Mouse (Mus musculus) heart, postnatal 36 days (tissue): ENCODE results near the gene Ube2g1. TPM values are rescaled to one million over a fixed set of nuclear protein-coding genes. Genes with fewer than 3 reads are reported as not detected.

Source experiments
- DNase-seq, 2 experiments: peaks; one replicate each; pipeline ENCODE4 v3.0.0; 2021 to 2022
- intact Hi-C: fragments of 180-260 bp; cut with DNase I; formaldehyde crosslinking; loops from one replicate; pipeline ENCODE4 v1.15.1; 2025
- total RNA-seq, 2 experiments: library from RNA; stranded (reverse); gene quantifications; 2 replicates each; pipeline ENCODE4 v1.2.3; 2021

The Ube2g1 gene
- 10 to 100 TPM; 63.0 to 65.3 TPM for total RNA-seq

DNA sequence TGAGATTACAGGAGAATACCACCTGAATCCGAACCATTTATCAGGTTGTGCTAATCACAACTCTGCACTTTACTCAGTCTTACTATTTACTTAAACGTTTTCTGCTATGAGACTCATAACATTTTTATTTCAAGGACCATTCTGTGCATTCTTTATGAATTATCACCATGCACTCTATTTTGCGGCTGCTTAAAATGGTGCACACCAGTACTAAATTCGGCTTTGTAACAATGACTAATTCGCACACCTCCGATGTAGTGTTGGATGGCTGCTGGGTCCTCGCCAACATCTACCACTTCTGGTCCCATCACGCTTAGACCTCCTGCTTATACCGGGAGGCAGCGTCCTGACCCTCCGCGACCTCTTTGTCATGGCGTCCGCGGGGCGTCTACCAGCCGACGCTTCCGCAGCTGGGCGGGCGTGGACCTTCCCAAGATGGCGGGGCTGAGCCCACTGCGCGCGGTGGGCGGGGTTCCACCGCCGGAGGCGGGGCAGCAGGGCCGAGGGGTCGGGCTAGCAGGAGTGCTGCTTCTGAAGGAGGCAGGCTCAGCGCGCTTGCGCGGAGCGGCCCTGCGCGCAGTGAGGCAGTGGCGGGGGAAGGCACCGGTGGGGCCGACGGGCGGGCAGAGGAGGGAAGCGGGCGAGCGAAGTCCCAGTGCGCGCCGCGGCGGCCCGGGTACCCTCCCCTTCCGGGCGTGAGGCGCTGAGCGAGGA lies at the start of gene Ube2g1:
Gene Ube2g1, plus strand, starts transcription at position 590 of the 714 bp plus-strand sequence.
- intact Hi-C loops = loop anchor here (2.0 to 5.0 kb wide), 2 partner anchors 36 to 190 kb away; partner anchors contain the start of genes Cyb5d2 and Zzef1
- peak; percentile 96 to 97 for DNase-seq

DNA sequence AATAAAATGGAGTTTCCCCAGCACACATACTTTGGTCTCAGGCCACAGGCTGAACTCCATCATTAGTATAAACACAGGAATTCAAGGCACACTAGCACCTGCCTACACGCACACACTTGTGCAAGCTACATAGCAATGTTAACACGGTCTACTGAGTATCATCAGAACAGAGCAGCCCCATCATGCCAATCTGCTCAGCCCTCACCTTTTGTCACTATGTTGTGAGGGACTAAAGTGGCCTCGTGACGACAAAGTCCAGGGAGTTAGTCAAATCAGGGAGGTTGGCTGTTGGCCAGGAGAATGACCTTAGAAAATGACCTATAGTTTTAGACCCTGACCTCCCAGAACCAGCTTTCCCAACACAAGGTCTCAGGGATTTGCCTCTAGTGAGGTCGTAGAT lies 48.9 kb upstream of the Ube2g1 start:
- intact Hi-C loops = no loop called here
- no peak for DNase-seq

DNA sequence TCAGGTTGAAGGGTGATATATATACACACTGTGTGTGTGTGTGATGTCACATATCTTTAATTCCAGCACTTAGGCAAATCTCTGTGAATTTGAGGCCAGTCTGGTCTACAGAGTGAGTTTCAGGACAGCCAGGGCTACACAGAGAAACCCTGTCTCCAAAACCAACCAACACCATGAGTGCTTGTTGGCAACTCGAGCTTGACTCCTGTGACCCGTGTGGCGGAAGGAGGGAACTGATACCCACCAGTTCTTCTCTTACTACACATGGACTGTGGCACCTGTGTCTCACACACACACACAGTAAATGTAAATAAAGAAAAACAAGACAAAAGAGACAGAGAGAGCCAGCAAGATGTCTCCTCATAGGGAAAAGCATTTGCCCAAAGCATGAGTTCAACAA lies 46.4 kb upstream of the Ube2g1 start:
- DNase-seq = no peak
- intact Hi-C loops = no loop called here

DNA sequence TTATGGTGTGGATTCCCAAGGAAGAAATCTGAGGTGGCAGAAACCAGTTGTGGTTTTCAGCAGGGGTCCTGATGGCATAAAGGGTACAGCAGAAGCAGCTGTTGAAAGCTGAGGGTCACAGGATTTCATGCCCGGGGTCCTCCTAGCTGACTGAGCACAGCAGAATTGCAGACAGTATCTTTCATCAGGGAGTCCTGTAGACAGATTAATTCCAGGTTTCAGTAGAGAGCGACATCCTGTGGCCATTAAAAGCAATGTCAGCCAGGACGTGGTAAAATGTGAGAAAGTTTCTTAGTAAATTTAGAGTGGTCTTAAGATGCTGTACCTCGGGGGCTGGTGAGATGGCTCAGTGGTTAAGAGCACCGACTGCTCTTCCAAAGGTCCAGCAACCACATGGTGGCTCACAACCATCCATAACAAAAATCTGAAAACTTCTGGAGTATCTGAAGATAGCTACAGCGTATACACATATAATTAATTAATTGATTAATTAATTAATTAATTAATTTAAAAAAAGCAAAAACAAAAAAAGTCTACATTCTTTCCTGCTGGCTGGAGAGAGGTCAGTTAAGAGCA lies 42.8 kb upstream of the Ube2g1 start:
- intact Hi-C loops = loop anchor here (1.0 to 2.0 kb wide), 3 partner anchors 74 to 209 kb away; no protein-coding TSS in a partner anchor
- DNase-seq = peak; percentile 24 to 36

GRCm38 (mm10) chr11:72566304-72566703 lies 40.8 kb upstream of the Ube2g1 start:
- no peak for DNase-seq
- intact Hi-C loops = no loop called here

GRCm38 (mm10) chr11:72566816-72567338 lies 40.2 kb upstream of the Ube2g1 start:
- DNase-seq = no peak
- intact Hi-C loops = no loop called here

GRCm38 (mm10) chr11:72569051-72569450 lies 38.0 kb upstream of the Ube2g1 start:
- DNase-seq = peak in 1 of 2 experiments; percentile 23
- intact Hi-C loops = no loop called here

DNA sequence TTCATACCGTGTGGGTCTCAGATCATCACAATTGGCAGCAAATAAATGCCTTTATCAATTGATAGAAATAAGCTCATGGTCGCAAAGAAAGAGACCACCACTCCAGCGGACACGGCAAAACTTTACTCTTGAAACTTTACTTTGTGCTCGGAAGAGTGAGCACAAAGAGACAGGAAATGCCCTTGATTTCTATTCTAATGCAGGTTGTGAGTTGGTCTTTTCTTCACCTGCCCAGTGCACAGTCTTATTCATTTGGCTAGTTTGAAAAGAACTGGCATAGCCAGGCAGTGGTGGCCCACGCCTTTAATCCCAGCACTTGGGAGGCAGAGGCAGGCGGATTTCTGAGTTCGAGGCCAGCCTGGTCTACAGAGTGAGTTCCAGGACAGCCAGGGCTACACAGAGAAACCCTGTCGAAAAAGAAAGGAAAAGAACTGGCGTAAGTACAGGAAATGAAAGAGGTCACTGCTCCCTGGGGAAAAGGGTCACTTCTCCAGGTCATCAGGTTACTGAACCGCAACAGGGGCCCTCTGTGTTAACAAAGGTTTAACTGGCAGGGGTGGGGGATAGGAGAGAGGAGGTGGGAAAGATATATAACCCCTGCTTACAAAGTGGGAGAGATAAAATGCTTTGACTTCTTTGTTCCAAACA lies 37.3 kb upstream of the Ube2g1 start:
- intact Hi-C loops = loop anchor here (1.0 to 2.0 kb wide), 2 partner anchors 37 to 155 kb away; partner anchors contain the start of gene Ube2g1

DNA sequence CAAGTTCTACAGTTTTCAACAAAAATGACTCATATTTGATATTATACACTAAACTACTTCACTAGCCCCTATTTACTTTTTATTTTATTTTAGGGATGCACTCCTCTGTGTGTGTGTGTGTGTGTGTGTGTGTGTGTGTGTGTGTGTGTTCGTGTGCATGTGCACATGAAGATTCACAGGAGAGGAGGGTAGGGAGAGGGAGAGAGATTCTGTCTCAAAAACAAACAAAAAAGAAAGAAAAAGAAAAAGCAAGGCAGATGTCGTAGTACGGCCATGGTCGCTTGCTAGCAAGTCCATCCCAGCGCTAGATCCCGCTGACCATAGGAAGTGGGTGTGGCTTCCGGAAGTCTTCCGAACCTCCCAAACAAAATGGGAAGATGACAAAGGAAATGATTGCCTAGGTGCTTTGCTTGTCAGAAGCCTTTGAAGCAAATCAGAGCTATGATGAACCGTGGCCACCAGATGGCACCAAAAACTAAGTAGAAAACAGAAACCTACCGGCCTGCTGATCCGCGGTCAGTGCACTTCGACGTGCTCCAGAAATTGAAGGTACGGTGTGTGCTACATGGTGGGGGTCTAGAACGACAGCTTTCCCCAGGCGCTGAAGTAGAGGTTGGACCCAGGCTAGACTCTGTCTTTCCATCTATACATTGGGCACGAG lies 36.6 kb upstream of the Ube2g1 start:
- intact Hi-C loops = loop anchor here (1.0 to 2.0 kb wide), 2 partner anchors 36 to 154 kb away; partner anchors contain the start of gene Ube2g1
- DNase-seq = peak; percentile 84

More for the DNA sequence above, 37.3 kb upstream of the Ube2g1 start:
- DNase-seq = no peak

GRCm38 (mm10) chr11:72573819-72574218 lies 33.3 kb upstream of the Ube2g1 start:
- intact Hi-C loops = no loop called here
- DNase-seq = peak in 1 of 2 experiments; percentile 26

GRCm38 (mm10) chr11:72576111-72576465 lies 31.0 kb upstream of the Ube2g1 start:
- intact Hi-C loops = no loop called here
- no peak for DNase-seq

DNA sequence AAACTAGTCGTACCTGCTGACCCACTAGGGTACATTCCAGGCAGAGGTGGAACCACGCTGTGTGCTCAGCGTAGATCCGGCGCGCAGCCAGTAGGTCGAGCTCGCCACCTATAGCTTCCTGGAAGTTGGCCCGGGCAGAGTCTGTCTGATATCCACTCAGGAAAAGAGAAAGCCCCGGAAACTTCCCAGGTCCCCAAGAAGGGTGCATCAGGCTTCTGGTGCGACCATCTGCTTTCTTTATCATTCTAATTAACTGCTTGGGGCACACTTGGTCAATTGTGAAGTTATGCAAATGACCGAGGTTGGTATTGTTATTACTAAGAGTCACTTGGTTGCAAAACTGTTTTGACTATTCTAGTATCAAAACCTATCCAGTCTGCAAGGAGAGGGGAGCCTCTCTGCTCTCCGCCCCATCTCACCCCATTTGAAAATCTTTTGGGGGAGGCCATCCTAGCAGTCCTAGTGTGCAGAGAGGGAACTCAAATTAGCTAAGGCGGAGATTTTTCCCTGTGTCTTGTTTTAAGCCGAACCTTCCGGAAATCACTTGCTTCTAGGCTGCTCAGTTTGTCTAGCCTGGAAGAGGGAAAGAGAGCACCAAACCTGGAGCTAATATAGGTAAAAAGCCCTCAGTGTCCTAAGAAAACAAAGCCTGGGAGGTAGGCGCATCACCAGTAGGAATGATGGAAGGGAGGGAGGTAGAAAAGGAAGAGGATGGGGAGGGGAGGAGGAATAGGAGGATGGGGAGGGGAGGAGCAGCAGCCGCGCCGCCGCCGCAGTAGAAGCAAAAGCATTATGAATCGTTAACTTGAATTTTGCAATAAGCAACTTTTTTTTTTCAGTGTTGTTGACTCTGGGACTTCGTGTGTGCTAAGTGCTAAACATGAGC lies 30.4 kb upstream of the Ube2g1 start:
- peak in 1 of 2 experiments; percentile 18 for DNase-seq
- intact Hi-C loops = no loop called here

DNA sequence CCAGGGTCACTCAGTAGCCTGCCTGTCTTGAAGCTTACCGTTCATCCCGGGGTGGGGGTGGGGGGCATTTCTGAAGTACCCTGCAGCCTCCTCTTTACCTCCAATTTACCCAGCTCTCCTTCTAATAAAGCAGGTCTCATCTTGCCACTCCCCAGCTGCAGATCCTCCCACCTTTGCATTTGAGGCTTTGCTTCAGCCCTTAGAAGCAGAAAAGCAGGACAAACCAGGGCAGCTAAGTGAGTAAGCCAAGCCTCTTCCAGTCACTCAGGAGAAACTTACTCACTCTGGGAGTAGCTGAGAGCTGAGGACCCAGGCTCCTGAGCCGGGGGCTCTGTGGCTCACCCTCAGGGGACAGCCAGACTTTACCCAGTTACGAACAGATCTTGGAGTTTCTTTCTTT lies 28.6 kb upstream of the Ube2g1 start:
- no peak for DNase-seq
- intact Hi-C loops = no loop called here

DNA sequence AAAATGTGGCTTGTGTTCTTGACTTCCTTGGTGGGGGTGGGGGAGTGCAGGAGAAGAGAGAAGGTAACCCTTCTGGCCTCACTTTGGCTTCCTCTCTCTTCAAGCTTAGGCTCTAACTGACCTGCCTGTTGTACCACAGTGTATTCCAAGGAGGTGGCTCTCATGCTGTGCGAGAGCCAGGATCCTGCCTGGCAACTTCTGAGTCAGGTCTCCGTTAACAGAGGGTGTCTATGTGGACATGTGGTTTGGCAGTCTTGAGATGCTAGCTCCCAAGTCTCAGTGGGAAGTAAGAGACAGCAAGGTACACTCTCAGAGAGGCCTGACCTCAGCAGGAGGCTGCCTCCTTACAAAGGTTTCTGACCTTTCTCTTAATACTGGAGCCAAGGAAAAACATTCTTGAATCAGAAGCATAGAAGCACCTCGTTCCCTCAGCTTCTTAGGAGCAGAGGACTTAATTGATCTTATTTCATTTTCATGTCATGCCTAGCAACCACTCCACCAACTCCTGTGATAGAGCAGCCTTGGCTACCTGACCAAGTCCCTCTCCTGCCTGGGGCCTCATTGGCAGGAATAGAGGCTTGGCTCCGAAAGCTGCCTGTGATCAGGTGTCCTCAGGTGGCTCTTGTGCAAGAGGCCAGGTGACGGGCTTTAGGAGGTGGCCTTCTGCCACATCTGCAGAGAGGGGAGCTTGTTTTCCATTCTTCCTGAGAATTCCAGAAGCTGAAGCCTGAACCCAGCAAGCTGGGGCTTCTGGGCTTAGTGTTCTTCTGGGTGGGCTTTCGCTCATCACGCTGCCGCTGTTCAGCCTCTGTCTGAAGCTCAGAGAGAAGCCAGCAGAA lies 25.3 kb upstream of the Ube2g1 start:
- intact Hi-C loops = no loop called here
- no peak for DNase-seq

DNA sequence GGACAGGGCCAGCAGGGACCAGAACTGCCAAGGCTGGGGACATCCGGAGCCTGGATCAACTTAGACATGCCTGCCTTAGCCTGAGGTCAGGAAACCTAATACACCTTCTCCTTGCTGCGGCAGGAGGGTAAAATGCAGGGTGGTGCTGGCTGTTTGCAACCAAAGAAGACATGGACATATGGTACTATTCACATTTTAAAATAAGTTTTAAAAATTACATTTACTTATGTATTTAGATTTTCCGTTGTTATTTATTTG lies 24.7 kb upstream of the Ube2g1 start:
- no peak for DNase-seq
- intact Hi-C loops = no loop called here

- intact Hi-C loops = no loop called here
- no peak for DNase-seq
Measured at GRCm38 (mm10) chr11:72583092-72583491, 24.0 kb upstream of the Ube2g1 start.

GRCm38 (mm10) chr11:72586570-72586969 lies 20.5 kb upstream of the Ube2g1 start:
- intact Hi-C loops = no loop called here
- DNase-seq = no peak

DNA sequence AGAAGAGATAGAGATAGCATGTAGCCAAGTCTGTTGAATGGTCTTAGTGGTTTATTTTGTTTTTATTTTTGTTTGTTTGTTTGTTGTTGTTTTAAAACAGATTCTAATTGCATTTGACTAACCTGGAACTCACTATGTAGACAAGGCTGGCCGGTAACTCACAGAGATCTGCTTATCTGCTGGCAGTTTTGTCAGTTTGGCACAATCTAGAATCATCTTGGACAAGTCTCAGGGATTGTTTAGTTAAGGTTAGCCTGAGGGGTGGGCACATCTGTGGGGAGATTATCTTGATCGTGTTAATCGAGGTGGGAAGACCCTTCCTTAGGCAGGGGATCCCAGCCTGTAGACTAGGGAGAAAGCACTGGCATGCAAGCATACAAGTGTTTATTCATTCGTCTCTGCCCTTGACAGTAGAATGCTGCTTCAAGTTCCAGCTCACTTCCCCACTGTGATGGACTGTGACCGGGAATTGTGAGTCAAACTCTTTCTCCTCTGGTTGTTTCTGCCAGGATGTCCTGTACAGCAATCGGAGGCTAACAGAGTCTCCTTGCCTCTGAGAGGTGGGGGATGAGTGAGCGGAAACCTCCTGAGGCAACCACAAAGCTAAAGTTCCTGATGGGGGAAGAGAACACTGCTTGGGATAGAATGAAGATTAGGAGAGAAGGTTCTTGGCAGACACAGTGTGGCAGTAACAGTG lies 19.4 kb upstream of the Ube2g1 start:
- intact Hi-C loops = no loop called here
- no peak for DNase-seq
